Mouse (Mus musculus) megakaryocyte, embryonic 14.5 days (primary cell): ENCODE results near the gene Serpina3a.

Experiments used
- FLI1 ChIP-seq: IDR thresholded peaks from 2 replicates; pipeline ENCODE4 v1.6.1; 2012; ENCODE audit warnings: low read length, inconsistent platforms, mixed read lengths
- GATA1 ChIP-seq: IDR thresholded peaks from 3 replicates; pipeline ENCODE4 v1.6.1; 2012; ENCODE audit warnings: mixed read lengths, low read length, inconsistent platforms, borderline replicate concordance

DNA sequence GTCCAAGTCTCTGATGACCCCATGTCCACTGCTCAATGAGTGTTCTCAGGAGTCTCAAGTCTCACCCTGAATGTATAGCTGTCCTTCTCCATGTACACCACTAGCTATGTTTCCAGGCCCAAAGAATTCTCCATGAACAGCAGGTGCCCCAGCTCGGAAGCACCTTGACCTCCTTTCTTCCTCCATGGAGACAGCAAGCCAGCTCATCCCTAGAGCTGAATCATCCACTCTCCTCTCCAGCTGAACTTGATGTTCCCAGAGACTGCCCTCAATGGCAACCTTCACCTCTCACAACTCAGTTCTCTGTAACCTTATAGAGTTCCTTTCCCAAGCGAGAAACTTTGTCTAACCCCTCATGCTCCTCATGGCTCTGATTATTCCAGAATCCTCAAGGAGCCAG, 33.0 kb downstream of the Serpina3a start:
- TF ChIP-seq GATA1, result no peak
- no peak for TF ChIP-seq FLI1
